Mouse (Mus musculus): ENCODE measurements around the gene Kifc3. TPM values are rescaled to one million over a fixed set of nuclear protein-coding genes. Genes with fewer than 3 reads are reported as not detected.

The Kifc3 gene
- total RNA-seq, 4 experiments from 2014 or later = 165 to 259 (median 182) TPM

DNA sequence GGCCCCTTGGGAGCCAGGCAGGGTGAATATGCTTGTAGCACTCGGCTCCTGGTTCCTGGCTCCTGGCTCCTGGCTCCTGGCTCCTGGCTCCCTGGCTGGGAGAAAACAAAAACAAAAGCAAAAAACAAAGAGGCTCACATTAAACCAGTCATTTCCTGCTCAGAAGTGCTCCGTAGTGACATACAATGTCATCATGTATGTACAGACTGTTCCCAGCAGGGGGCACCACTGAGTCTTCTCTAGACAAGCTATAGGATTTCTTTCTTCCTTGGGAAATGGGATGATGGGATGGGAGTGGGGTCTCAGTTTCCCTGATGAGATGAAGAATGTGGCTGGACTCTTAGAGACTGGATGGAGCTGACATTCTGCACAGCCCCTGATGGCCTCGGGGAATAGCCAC, 135.0 kb downstream of the Kifc3 start:
- peak; percentile 39 for DNase-seq

DNA sequence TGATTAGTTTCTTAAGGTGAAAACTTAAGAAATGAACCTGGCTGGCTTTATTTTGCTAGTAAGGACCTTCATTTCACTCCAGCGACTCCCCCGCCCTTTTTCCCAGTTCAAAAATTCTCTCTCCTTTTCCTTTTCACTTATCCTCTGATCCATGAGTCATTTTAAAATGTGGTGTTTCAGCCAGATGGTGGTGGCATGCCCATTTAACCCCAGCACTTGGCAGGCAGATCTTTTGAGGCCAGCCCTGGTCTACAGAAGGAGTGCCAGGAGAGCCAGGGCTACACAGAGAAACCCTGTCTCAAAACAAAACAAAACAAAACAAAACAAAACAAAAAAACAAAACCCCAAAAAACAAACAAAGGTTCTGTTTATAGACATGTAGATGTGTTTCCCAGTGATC, 138.1 kb downstream of the Kifc3 start:
- no peak for DNase-seq

DNA sequence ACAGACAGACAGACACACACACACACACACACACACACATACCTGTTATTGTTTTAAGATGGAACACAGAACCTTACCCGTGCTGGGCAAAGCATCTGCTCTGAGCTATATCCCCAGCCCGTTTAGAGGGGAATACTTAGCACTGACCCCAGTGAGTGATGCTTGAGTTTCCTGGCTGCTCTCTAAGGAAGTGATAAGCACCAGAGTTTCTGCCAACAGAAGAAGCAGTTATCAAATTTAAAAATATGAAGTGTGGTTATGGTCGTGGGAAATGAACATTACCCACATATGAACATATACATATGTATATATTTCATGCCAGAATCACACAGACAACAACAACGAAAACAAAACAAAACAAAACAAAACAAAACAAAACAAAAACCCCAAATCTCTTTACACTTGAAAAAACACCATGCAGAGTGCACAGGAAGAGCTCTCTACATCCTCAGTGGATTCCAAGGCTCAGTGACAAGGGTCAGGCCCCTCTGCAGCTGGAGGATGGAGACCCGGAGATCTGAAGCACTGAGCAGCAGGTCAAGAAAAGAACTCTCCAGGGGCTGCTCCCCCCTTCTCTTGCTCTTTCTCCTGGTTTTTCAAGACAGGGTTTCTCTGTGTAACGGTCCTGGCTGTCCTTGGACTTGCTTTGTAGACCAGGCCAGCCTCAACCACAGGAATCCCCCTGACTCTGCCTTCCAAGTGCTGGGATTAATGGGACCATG, 142.6 kb downstream of the Kifc3 start:
- no peak for DNase-seq

DNA sequence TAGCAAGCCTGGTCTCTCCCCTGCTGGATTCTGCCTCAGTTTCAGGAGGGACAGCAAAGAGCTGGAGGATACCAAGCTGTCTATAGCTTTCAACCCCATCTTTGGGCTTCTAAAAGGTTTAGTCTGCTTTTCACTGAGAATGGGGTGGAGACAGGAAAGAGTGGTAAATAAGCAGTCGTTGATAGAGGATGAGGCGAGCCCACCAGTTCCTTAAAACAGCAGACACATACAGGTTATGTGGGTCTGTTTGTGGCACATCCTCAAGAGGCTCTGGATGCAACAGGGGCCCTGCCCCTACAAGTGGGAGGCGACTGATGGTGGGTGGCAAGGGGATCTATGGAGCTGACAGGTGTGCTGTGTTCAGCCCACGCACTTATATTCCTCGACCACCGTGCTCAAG, 144.0 kb downstream of the Kifc3 start:
- no peak for DNase-seq

DNA sequence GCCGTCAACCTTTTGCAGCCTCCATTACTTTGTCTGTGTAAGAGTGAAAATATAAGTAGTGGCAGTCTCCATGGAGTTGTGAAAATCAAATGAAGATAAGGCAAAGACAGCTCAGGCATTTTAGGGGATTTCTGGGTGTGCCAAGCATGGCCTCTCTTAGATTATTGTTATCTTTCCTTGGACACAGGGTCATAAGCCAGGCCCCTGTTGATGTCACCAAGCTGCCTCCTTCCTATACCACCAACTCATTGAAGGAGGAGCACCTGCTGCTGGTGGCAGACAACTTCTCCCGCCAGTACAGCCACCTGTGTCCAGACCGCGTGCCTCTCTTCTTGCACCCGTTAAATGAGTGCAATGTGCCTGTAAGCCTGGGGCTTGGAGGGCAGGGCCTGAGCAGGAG, 146.2 kb downstream of the Kifc3 start:
- no peak for DNase-seq

DNA sequence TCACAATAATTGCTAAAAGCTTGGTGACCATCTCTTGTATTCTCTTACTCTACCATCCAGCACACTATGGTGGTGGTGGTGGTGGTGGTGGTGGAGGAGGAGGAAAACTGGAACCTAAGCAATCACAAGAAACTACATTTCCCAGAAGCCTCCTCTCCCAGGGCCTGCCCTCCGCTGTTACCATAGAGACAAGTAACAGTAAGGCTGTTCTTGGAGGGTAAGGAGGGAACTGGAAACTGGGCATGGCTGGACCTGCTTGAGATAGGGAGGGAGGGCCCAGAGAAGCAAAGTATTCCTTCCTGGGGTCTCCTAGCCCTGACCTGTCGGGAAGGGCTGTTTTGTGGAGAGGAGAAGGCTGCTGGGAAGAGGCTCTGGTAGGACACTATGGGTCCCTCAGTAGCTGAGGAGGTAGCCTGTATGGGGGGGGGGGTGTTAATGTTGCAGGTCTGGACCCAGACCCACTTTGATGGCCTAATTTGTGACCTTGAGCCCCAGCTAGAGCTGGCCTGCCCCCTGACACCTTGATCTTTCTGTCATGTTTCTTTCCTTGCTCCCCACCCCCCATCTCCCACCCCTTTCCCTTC, 147.6 kb downstream of the Kifc3 start, which contains the start of gene Drc7:
Drc7 (plus strand) TSS at position 177 of the 584 bp plus-strand sequence.
- DNase-seq = no peak

DNA sequence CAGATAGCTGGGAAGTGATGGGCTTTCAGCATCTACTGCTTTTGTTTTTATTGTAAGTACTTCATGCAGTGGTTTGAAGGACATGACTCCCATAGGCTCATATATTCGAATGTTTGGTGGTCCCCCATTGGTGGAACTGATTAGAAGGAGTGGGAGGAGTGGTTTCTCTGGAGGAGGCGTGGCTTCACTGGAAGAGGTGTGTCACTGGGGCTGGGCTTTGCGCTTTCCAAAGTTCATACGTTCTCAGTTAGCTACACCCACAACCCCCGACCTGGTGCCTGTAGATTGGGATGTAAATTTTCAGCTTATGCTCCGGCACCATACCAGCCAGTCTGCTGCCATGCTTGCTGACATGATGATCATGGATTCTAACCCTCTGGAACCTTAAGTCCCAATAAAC, 148.2 kb downstream of the Kifc3 start:
- DNase-seq = no peak

Other genes starting within 250 kb of the Kifc3 start
- 10 to 100 TPM; 14.6 to 60.9 (median 38.3) TPM for gene Adgrg1, start 228.1 kb downstream of the Kifc3 start, total RNA-seq (2022)
- gene Adgrg3, start 185.1 kb downstream of the Kifc3 start, total RNA-seq (2022) = 1 to 10 TPM; 2.2 to 4.1 (median 3.1) TPM
- gene Drc7, start 147.7 kb downstream of the Kifc3 start, total RNA-seq (2022) = not detected
- gene Katnb1, start 121.6 kb downstream of the Kifc3 start, total RNA-seq (2022) = 10 to 100 TPM; 13.8 to 23.6 (median 16.1) TPM
- 1 to 10 TPM in 2 of 4 experiments, under 1 TPM in 2; 0.70 to 1.1 (median 0.95) TPM for gene Cngb1, start 103.8 kb upstream of the Kifc3 start, total RNA-seq (2022)
- gene Tepp, start 107.8 kb upstream of the Kifc3 start, total RNA-seq (2022) = 1 to 10 TPM; 1.5 to 1.7 (median 1.6) TPM
- gene Zfp319, start 129.1 kb upstream of the Kifc3 start, total RNA-seq (2022) = 10 to 100 TPM; 10.6 to 15.1 (median 12.7) TPM
- gene Usb1, start 129.5 kb upstream of the Kifc3 start, total RNA-seq (2022) = 10 to 100 TPM; 16.7 to 24.1 (median 20.2) TPM
- 1 to 10 TPM; 3.8 to 7.0 (median 4.5) TPM for gene Mmp15, start 149.5 kb upstream of the Kifc3 start, total RNA-seq (2022)
- 10 to 100 TPM; 43.2 to 55.3 (median 49.1) TPM for gene Cfap20, start 232.1 kb upstream of the Kifc3 start, total RNA-seq (2022)

Data from adrenal gland, adult 8-10 months (tissue).